Mouse (Mus musculus) megakaryocyte, embryonic 14.5 days (primary cell): Measurements from ENCODE around the gene Ccdc74a.

ENCODE experiments used
- FLI1 ChIP-seq: IDR thresholded peaks from 2 replicates; pipeline ENCODE4 v1.6.1; 2012; ENCODE audit warnings: low read length, inconsistent platforms, mixed read lengths
- GATA1 ChIP-seq: IDR thresholded peaks from 3 replicates; pipeline ENCODE4 v1.6.1; 2012; ENCODE audit warnings: mixed read lengths, low read length, inconsistent platforms, borderline replicate concordance

DNA sequence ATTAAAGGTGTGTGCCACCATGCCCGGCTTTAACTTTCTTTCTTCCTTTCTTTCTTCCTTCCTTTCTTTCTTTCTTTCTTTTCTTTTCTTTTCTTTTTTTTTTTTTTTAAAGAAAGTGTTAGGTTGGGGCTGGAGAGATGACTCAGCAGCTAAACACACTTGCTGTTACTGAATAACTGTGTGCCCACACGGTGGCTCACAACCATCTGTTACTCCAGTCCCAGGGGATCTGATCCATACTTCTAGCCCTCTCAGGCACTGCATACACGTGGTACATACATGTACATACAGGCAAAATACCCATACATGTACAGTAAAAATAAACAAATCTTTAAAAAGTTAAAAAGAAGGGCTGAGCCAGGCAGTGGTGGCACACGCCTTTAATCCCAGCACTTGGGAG is 34.9 kb upstream of the Ccdc74a start:
- TF ChIP-seq FLI1 (no peak), GATA1 (no peak)
